ENCODE assay signal across 30 mouse cellular contexts in the genomic region with DNA sequence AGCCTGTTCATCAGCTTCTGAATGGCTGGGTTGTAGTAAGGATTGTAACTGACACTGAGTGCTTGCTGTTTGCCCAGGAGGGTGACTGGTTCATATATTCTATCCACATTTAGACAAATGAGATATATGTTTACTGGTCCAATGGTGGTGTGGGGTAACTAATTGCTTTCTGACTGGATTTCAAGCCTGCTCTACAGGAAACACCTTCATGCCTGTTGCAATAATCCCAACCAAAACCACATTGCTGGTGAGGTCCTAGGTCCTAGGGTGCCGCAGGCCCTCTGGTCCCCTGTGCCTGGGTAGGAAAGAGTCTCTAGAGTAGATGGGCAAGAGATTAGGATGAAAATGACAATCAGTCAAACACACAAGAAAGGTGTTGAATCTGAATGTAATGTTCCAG.
A peak's percentile ranks its signal among the peaks of the same experiment; 100 is the strongest.
DNase-seq lines count a peak whose midpoint lies in the region; ATAC-seq and TF ChIP-seq lines count a peak whose summit lies in the region.
"Had no signal": no experiment of that assay in that cellular context is flagged by ENCODE, and none has a peak within 500 bp of the region (broad histone marks: within the 10 kb centered on the region; RNA-seq: fewer than 3 reads in every experiment).

No protein-coding gene starts in this region.

- ATAC-seq in forebrain, embryonic 11.5 days (replicated peaks; ENCODE audit: low FRiP score), result no peak
- ATAC-seq in forebrain, embryonic 14.5 days, result no peak
- peak; percentile 84 for ATAC-seq in common myeloid progenitor, adult 5-6 weeks (replicated peaks; ENCODE audit: low read depth, poor library complexity, severe bottlenecking)
- peak; percentile 67 for ATAC-seq in megakaryocyte, adult 5-6 weeks (ENCODE audit: poor library complexity, severe bottlenecking)
- ATAC-seq: forebrain, embryonic 13.5 days; forebrain, postnatal 0 days; Patski had no signal

- 92% methylated on average over 1 of the region's 1 CpGs for WGBS in forebrain, embryonic 11.5 days
- 82% methylated on average over 1 of the region's 1 CpGs for WGBS in forebrain, embryonic 14.5 days

- peak; percentile 26 for DNase-seq in forebrain, embryonic 11.5 days (ENCODE audit: low spot score)
- DNase-seq in forebrain, embryonic 14.5 days (ENCODE audit: low spot score), result no peak
- DNase-seq in layer of hippocampus, adult 2 months (ENCODE audit: low spot score in 2 of 2), result no peak
- no peak for DNase-seq in ovary, postnatal 36 days (ENCODE audit: low spot score)
- DNase-seq: adrenal gland, postnatal 10 days; adrenal gland, postnatal 36 days; B cell, adult 2 months; cerebellum, adult 11 months; cerebellum, adult 2 months; cerebellum, adult 9-11 months; cerebellum, postnatal 25 days; embryo, embryonic 11 days; forebrain, postnatal 0 days; gastrocnemius, adult 2 months; gastrocnemius, postnatal 14 days; heart, adult 18-20 months; heart, postnatal 10 days; heart, postnatal 36 days had no signal

- no peak overlapping the region for H3K4me3 ChIP-seq in forebrain, embryonic 11.5 days (ENCODE audit: low read depth, low read length)
- H3K4me3 ChIP-seq in forebrain, embryonic 14.5 days (ENCODE audit: low read depth, low read length), result no peak overlapping the region
- no peak overlapping the region for H3K4me3 ChIP-seq in layer of hippocampus, adult 2 months
- H3K4me3 ChIP-seq: embryonic facial prominence, embryonic 10.5 days; embryonic facial prominence, embryonic 13.5 days; erythroblast, embryonic 14.5 days; forebrain, embryonic 13.5 days; gastrocnemius, adult 2 months; heart, embryonic 12.5 days; heart, embryonic 15.5 days had no signal

- no peaks in the 10 kb centered on the region for H3K4me1 ChIP-seq in forebrain, embryonic 11.5 days (replicated peaks; ENCODE audit: control insufficient read depth, insufficient read depth, low read length)
- peaks cover 5% of the 10 kb centered on the region for H3K4me1 ChIP-seq in forebrain, embryonic 14.5 days (ENCODE audit: control insufficient read depth, insufficient read depth, low read length)

- no peak overlapping the region for H3K9ac ChIP-seq in forebrain, embryonic 11.5 days (ENCODE audit: low read length)
- H3K9ac ChIP-seq in forebrain, embryonic 14.5 days (ENCODE audit: low read length), result no peak overlapping the region
- H3K9ac ChIP-seq: embryonic facial prominence, embryonic 13.5 days; forebrain, embryonic 13.5 days; forebrain, postnatal 0 days; heart, embryonic 12.5 days; heart, embryonic 15.5 days; hindbrain, embryonic 14.5 days had no signal

- no peak overlapping the region for H3K27ac ChIP-seq in forebrain, embryonic 11.5 days (ENCODE audit: low read depth, low read length)
- no peak overlapping the region for H3K27ac ChIP-seq in forebrain, embryonic 14.5 days (ENCODE audit: low read depth, low read length)
- no peak overlapping the region for H3K27ac ChIP-seq in layer of hippocampus, adult 2 months
- H3K27ac ChIP-seq: embryonic facial prominence, embryonic 10.5 days; embryonic facial prominence, embryonic 13.5 days; forebrain, embryonic 13.5 days; gastrocnemius, adult 2 months; heart, embryonic 15.5 days; hindbrain, embryonic 14.5 days had no signal

- H3K4me2 ChIP-seq in forebrain, embryonic 11.5 days (ENCODE audit: low read depth, low read length, severe bottlenecking), result no peak overlapping the region
- H3K4me2 ChIP-seq in forebrain, embryonic 14.5 days (ENCODE audit: low read length), result no peak overlapping the region
- H3K4me2 ChIP-seq: embryonic facial prominence, embryonic 13.5 days; forebrain, embryonic 13.5 days; heart, embryonic 12.5 days; heart, embryonic 15.5 days; hindbrain, embryonic 14.5 days had no signal

- no peaks in the 10 kb centered on the region for H3K27me3 ChIP-seq in forebrain, embryonic 11.5 days (ENCODE audit: control insufficient read depth, insufficient read depth, low read length)
- H3K27me3 ChIP-seq in forebrain, embryonic 14.5 days (replicated peaks; ENCODE audit: control insufficient read depth, insufficient read depth, low read length), result no peaks in the 10 kb centered on the region
- H3K27me3 ChIP-seq: CH12.LX; embryonic facial prominence, embryonic 13.5 days; forebrain, embryonic 13.5 days; heart, embryonic 12.5 days; heart, embryonic 15.5 days; Patski had no signal

- no peak for TF ChIP-seq CTCF in layer of hippocampus, adult 2 months (conservative IDR thresholded peaks at IDR 0.05)

- no peaks in the 10 kb centered on the region for H3K9me3 ChIP-seq in forebrain, embryonic 11.5 days (ENCODE audit: control insufficient read depth, low read length)
- no peaks in the 10 kb centered on the region for H3K9me3 ChIP-seq in forebrain, embryonic 14.5 days (replicated peaks; ENCODE audit: control insufficient read depth, low read length)
- H3K9me3 ChIP-seq: embryonic facial prominence, embryonic 10.5 days; embryonic facial prominence, embryonic 13.5 days; forebrain, embryonic 13.5 days; G1E had no signal

- no peaks in the 10 kb centered on the region for H3K36me3 ChIP-seq in forebrain, embryonic 11.5 days (ENCODE audit: control insufficient read depth, insufficient read depth, low read length)
- H3K36me3 ChIP-seq in forebrain, embryonic 14.5 days (ENCODE audit: control insufficient read depth, insufficient read depth, low read length), result no peaks in the 10 kb centered on the region
- H3K36me3 ChIP-seq: embryonic facial prominence, embryonic 10.5 days; embryonic facial prominence, embryonic 13.5 days; G1E; heart, embryonic 12.5 days; heart, embryonic 15.5 days had no signal

Comparison
In these comparisons a context has a peak if more than half of its experiments do, and no peak if none do; other contexts are left out.
1. ATAC-seq: peak in common myeloid progenitor, adult 5-6 weeks (single experiment) and megakaryocyte, adult 5-6 weeks (single experiment); none in forebrain, embryonic 11.5 days (single experiment) and forebrain, embryonic 14.5 days (single experiment).